Mouse (Mus musculus): ENCODE results near the gene Lingo2. TPM values are rescaled to one million over a fixed set of nuclear protein-coding genes. Genes with fewer than 3 reads are reported as not detected.

Gene Lingo2
- total and polyA plus RNA-seq, 2 experiments = not detected

DNA sequence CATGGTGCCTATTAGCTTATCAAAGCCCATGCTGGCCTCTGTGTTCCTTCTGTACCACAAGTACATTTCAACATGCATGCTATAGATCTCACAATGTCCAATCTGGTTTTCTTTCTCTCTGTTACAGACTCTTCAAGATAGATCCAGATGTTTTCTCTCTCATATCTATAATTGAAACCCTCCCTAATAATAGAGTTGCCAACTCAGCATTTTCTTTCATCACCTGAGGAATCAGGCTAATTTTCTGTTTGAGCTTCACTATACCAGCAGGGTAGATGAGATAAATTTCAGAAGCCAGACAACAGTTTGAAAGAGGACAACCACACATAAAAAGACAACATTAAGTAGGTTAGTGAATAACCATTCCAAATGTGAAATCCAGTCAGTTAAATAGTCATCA, 303.8 kb downstream of the Lingo2 start:
- no peaks in the 10 kb centered on the region for H3K36me3 ChIP-seq (ENCODE audit: control insufficient read depth, insufficient read depth, low read length)
- H3K79me2 ChIP-seq (ENCODE audit: control insufficient read depth, insufficient read depth, low read length) = no peaks in the 10 kb centered on the region
- no peaks in the 10 kb centered on the region for H3K4me1 ChIP-seq (ENCODE audit: control insufficient read depth, insufficient read depth, low read length)
- DNase-seq (ENCODE audit: extremely low read depth, low read depth, low spot score) = no peak
- H3K4me3 ChIP-seq (ENCODE audit: insufficient read depth, low read depth, low read length) = no peak overlapping the region
- H3K9ac ChIP-seq (ENCODE audit: low read depth, low read length) = no peak overlapping the region
- H3K27ac ChIP-seq (replicated peaks; ENCODE audit: insufficient read depth, low read depth, low read length) = no peak overlapping the region
- TF ChIP-seq CTCF (IDR thresholded peaks at IDR 0.05; ENCODE audit: low read depth, low read length) (no peak), POLR2A (IDR thresholded peaks at IDR 0.05; ENCODE audit: extremely low read depth, insufficient read depth, low read length) (no peak)
- H3K27me3 ChIP-seq (ENCODE audit: control insufficient read depth, insufficient read depth, low read length) = no peaks in the 10 kb centered on the region

- H3K4me1 ChIP-seq (ENCODE audit: control insufficient read depth, insufficient read depth, low read length) = no peaks in the 10 kb centered on the region
- WGBS = 70% methylated on average over 2 of the region's 2 CpGs
- H3K4me3 ChIP-seq (ENCODE audit: insufficient read depth, low read depth, low read length) = no peak overlapping the region
- no peaks in the 10 kb centered on the region for H3K36me3 ChIP-seq (ENCODE audit: control insufficient read depth, insufficient read depth, low read length)
- H3K27me3 ChIP-seq (ENCODE audit: control insufficient read depth, insufficient read depth, low read length) = no peaks in the 10 kb centered on the region
- H3K9ac ChIP-seq (ENCODE audit: low read depth, low read length) = no peak overlapping the region
- H3K27ac ChIP-seq (replicated peaks; ENCODE audit: insufficient read depth, low read depth, low read length) = no peak overlapping the region
- no peak for DNase-seq (ENCODE audit: extremely low read depth, low read depth, low spot score)
- H3K79me2 ChIP-seq (ENCODE audit: control insufficient read depth, insufficient read depth, low read length) = no peaks in the 10 kb centered on the region
- TF ChIP-seq POLR2A (IDR thresholded peaks at IDR 0.05; ENCODE audit: extremely low read depth, insufficient read depth, low read length) (no peak), CTCF (IDR thresholded peaks at IDR 0.05; ENCODE audit: low read depth, low read length) (no peak)
Measured at GRCm38 (mm10) chr4:36635666-36636065, 315.9 kb downstream of the Lingo2 start.

DNA sequence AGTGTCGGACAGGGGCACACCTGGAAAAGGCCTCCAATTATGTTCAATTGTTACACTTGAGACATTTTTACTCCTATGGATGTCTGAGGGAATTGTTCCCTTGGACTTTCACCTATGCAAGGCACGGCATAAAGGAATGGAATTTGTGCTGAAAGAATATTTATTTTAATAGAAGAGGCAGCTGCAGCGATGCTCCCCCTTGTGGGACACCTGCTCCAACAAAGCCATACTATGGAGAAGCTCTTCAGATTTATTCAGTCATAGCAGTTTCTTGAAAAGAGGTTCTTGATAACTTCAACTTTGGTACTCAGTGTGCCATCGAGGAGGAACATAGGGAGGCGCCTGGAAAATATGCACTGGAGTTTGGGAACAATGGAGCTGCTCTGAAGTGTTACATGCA, 374.7 kb downstream of the Lingo2 start:
- H3K27me3 ChIP-seq (ENCODE audit: control insufficient read depth, insufficient read depth, low read length) = no peaks in the 10 kb centered on the region
- no peak for DNase-seq (ENCODE audit: extremely low read depth, low read depth, low spot score)
- 71% methylated on average over 5 of the region's 5 CpGs for WGBS
- no peaks in the 10 kb centered on the region for H3K36me3 ChIP-seq (ENCODE audit: control insufficient read depth, insufficient read depth, low read length)
- H3K79me2 ChIP-seq (ENCODE audit: control insufficient read depth, insufficient read depth, low read length) = no peaks in the 10 kb centered on the region
- H3K9ac ChIP-seq (ENCODE audit: low read depth, low read length) = no peak overlapping the region
- no peaks in the 10 kb centered on the region for H3K4me1 ChIP-seq (ENCODE audit: control insufficient read depth, insufficient read depth, low read length)
- no peak overlapping the region for H3K27ac ChIP-seq (replicated peaks; ENCODE audit: insufficient read depth, low read depth, low read length)
- TF ChIP-seq POLR2A (IDR thresholded peaks at IDR 0.05; ENCODE audit: extremely low read depth, insufficient read depth, low read length) (no peak), CTCF (IDR thresholded peaks at IDR 0.05; ENCODE audit: low read depth, low read length) (no peak)
- H3K4me3 ChIP-seq (ENCODE audit: insufficient read depth, low read depth, low read length) = no peak overlapping the region

DNA sequence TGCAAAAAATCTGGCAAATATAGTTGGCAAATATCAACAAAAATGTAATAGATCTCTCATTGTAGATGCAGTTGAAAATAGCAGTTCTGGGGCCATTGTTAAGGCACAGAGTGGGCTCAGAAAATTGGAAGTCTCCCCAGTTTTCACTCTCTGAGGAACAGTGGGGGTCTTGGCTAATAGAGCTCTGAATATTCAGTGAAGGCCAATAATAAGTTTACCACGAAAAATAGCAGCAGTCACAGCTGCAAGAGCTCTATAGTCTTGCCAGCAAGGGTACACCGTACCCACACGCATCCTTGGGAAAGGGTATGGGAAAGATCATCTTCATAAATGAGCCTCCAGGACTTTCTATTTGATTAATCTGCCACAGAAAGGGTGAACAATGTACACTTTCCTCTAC, 375.3 kb downstream of the Lingo2 start:
- Histone ChIP-seq H3K36me3 (ENCODE audit: control insufficient read depth, insufficient read depth, low read length) (no peaks in the 10 kb centered on the region), H3K79me2 (ENCODE audit: control insufficient read depth, insufficient read depth, low read length) (no peaks in the 10 kb centered on the region), H3K4me1 (ENCODE audit: control insufficient read depth, insufficient read depth, low read length) (no peaks in the 10 kb centered on the region), H3K9ac (ENCODE audit: low read depth, low read length) (no peak overlapping the region), H3K4me3 (ENCODE audit: insufficient read depth, low read depth, low read length) (no peak overlapping the region), H3K27me3 (ENCODE audit: control insufficient read depth, insufficient read depth, low read length) (no peaks in the 10 kb centered on the region), H3K27ac (replicated peaks; ENCODE audit: insufficient read depth, low read depth, low read length) (no peak overlapping the region)
- DNase-seq (ENCODE audit: extremely low read depth, low read depth, low spot score) = no peak
- WGBS = 73% methylated on average over 3 of the region's 3 CpGs
- no peak for TF ChIP-seq POLR2A (IDR thresholded peaks at IDR 0.05; ENCODE audit: extremely low read depth, insufficient read depth, low read length)
- TF ChIP-seq CTCF (IDR thresholded peaks at IDR 0.05; ENCODE audit: low read depth, low read length) = no peak

- no peaks in the 10 kb centered on the region for H3K27me3 ChIP-seq (ENCODE audit: control insufficient read depth, insufficient read depth, low read length)
- 63% methylated on average over 1 of the region's 1 CpGs for WGBS
- H3K27ac ChIP-seq (replicated peaks; ENCODE audit: insufficient read depth, low read depth, low read length) = no peak overlapping the region
- H3K79me2 ChIP-seq (ENCODE audit: control insufficient read depth, insufficient read depth, low read length) = no peaks in the 10 kb centered on the region
- H3K4me1 ChIP-seq (ENCODE audit: control insufficient read depth, insufficient read depth, low read length) = no peaks in the 10 kb centered on the region
- no peak overlapping the region for H3K9ac ChIP-seq (ENCODE audit: low read depth, low read length)
- TF ChIP-seq CTCF (IDR thresholded peaks at IDR 0.05; ENCODE audit: low read depth, low read length) = no peak
- no peak for TF ChIP-seq POLR2A (IDR thresholded peaks at IDR 0.05; ENCODE audit: extremely low read depth, insufficient read depth, low read length)
- no peak overlapping the region for H3K4me3 ChIP-seq (ENCODE audit: insufficient read depth, low read depth, low read length)
- H3K36me3 ChIP-seq (ENCODE audit: control insufficient read depth, insufficient read depth, low read length) = no peaks in the 10 kb centered on the region
- DNase-seq (ENCODE audit: extremely low read depth, low read depth, low spot score) = no peak
Measured at GRCm38 (mm10) chr4:36566544-36566943, 385.0 kb downstream of the Lingo2 start.

DNA sequence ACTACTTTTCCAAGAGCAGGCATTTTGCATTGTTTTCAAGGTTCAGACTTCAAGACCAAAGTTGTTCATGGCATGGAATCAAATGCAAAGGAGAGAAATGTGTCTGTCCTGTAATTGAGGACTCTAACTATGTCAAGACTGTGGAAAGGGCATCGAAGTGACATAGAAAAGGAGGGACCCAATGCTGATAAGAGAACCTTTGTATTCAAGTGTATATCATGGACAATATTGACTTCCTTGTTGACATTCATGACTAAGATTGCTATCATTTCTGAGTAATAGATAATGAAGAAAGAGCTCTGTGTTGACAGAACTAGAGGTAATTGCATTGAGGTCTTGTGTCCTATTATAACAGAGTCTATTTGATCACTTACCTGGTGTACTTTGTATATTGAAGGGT, 390.6 kb downstream of the Lingo2 start:
- no peak overlapping the region for H3K27ac ChIP-seq (replicated peaks; ENCODE audit: insufficient read depth, low read depth, low read length)
- no peaks in the 10 kb centered on the region for H3K27me3 ChIP-seq (ENCODE audit: control insufficient read depth, insufficient read depth, low read length)
- TF ChIP-seq POLR2A (IDR thresholded peaks at IDR 0.05; ENCODE audit: extremely low read depth, insufficient read depth, low read length) = no peak
- TF ChIP-seq CTCF (IDR thresholded peaks at IDR 0.05; ENCODE audit: low read depth, low read length) = no peak
- no peak for DNase-seq (ENCODE audit: extremely low read depth, low read depth, low spot score)
- H3K36me3 ChIP-seq (ENCODE audit: control insufficient read depth, insufficient read depth, low read length) = no peaks in the 10 kb centered on the region
- no peak overlapping the region for H3K4me3 ChIP-seq (ENCODE audit: insufficient read depth, low read depth, low read length)
- no peak overlapping the region for H3K9ac ChIP-seq (ENCODE audit: low read depth, low read length)
- H3K4me1 ChIP-seq (ENCODE audit: control insufficient read depth, insufficient read depth, low read length) = no peaks in the 10 kb centered on the region
- H3K79me2 ChIP-seq (ENCODE audit: control insufficient read depth, insufficient read depth, low read length) = no peaks in the 10 kb centered on the region
- WGBS = 34% methylated on average over 1 of the region's 1 CpGs

Data from liver, adult 2 months (tissue).